Mouse (Mus musculus) forebrain, embryonic 16.5 days (tissue): ENCODE measurements at regions not wholly inside any gene's neighbourhood (a gene's known extent, or its start where the extent isn't known, plus 50 kb on each side); places are given as distances from the start of the nearest gene placed in this dataset.

Experiments used
- ATAC-seq: fragments of 200-750 bp; cut with Nextera tagmentation; 2 replicates; pipeline ENCODE4 v1.8.0; 2017; ENCODE audit warnings: mild to moderate bottlenecking, moderate library complexity
- H3K27ac ChIP-seq: fragments of 300-500 bp; sonication (generic); 2 replicates; pipeline ENCODE4 v1.5.1; 2014; ENCODE audit warnings: low read length, control low read depth
- H3K27me3 ChIP-seq: fragments of 300-500 bp; sonication (generic); replicated peaks from 2 replicates; pipeline ENCODE4 v1.6.1; 2014; ENCODE audit warnings: low read length; ENCODE audit not compliant: control insufficient read depth, insufficient read depth
- H3K36me3 ChIP-seq: fragments of 300-500 bp; sonication (generic); 2 replicates; pipeline ENCODE4 v1.6.1; 2014; ENCODE audit not compliant: control insufficient read depth, insufficient read depth
- H3K4me1 ChIP-seq: fragments of 300-500 bp; sonication (generic); replicated peaks from 2 replicates; pipeline ENCODE4 v1.6.1; 2014; ENCODE audit warnings: low read length; ENCODE audit not compliant: control insufficient read depth, insufficient read depth
- H3K4me2 ChIP-seq: fragments of 300-500 bp; sonication (generic); 2 replicates; pipeline ENCODE4 v1.6.1; 2014; ENCODE audit warnings: mild to moderate bottlenecking, low read length, control low read depth
- H3K4me3 ChIP-seq: fragments of 300-500 bp; sonication (generic); replicated peaks from 2 replicates; pipeline ENCODE4 v1.5.1; 2014; ENCODE audit warnings: mild to moderate bottlenecking, low read length, control low read depth
- H3K9ac ChIP-seq: fragments of 300-500 bp; sonication (generic); replicated peaks from 2 replicates; pipeline ENCODE4 v1.6.1; 2014; ENCODE audit warnings: low read depth, low read length, control low read depth
- H3K9me3 ChIP-seq: fragments of 300-500 bp; sonication (generic); 2 replicates; pipeline ENCODE4 v1.6.1; 2016; ENCODE audit warnings: low read length; ENCODE audit not compliant: control insufficient read depth
- WGBS: fragments of 180-500 bp; shearing (Covaris S2); extraction: QIAGEN DNeasy Blood & Tissue Kit; methylation state at CpG from one replicate; pipeline ENCODE4 v1.1.7; 2014; 5-methylcytosine and 5-hydroxymethylcytosine counted together

DNA sequence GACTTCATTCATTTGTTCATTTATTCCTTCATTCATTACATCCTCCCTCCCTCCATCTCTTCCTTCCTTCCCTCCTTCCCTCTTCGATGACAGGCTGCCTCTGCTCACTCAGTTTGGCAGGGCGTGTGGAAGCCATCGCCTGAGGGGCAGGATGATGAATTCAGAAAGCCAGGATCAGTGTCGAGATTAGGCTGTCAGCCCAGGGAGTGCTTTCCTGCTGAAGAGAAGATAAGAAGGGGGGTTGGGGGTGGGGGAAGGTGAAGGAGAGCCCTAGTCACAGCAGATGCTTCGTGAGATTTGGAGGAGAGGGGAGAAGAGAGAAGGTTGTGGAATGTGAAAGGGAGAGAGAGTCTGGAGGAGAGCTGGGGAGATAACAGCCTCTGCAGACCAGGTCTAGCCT is 110.9 kb downstream of the Zfp169 start:
- 0 out of 2 replicates have a peak, but pooled peaks have one; percentile 38 for ATAC-seq
- Histone ChIP-seq H3K4me2 (no peak overlapping the region), H3K27ac (no peak overlapping the region), H3K4me1 (no peaks in the 10 kb centered on the region), H3K27me3 (no peaks in the 10 kb centered on the region), H3K36me3 (no peaks in the 10 kb centered on the region), H3K9me3 (no peaks in the 10 kb centered on the region), H3K9ac (no peak overlapping the region), H3K4me3 (no peak overlapping the region)
- WGBS: 20% methylated on average over 5 of the region's 5 CpGs

DNA sequence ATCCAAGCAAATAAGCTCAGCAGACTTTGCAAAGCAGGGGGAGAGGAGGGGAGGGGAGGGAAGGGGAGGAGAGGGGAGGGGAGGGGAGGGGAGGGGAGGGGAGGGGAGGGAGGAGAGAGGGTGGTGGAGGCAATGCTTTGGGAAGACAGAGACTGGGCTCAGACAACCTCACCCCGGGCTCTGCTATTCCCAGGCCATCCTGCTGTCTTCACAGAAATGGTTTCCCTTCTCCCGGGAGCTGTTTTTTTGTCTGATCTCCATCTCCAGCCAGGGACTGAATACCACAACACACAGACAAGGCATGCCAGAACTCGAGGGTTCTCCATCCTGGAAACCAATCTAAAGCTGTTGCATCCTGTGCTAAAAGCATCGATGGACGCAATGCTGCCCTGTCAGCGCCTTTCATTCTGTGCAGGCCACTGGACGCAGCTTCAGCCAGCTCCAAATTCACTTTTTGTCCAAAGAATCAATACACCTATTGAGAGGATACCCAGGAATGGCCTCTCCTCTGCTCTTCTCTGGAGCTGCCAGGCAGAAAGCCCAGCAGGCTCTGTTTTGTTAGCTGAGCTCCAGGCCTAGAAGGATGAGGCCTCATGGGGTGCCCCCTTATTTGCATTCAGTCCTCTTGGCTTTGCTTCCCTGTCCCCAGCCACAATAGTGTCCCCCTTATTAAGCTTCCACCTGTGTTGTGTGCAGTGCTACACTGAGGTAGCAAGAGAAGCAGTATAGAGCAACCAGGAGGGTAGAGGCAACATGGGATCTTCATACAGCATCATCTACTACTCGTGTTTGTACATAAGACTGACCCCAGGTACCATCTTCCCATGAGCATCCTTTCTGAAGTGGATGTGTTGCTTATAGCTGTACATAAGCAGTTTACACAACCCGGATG is 90.6 kb downstream of the Zfp169 start:
- Histone ChIP-seq H3K4me2 (no peak overlapping the region), H3K4me1 (no peaks in the 10 kb centered on the region; the same call in 1 of the 2 replicates), H3K27ac (no peak overlapping the region), H3K27me3 (no peaks in the 10 kb centered on the region), H3K9ac (no peak overlapping the region), H3K9me3 (no peaks in the 10 kb centered on the region), H3K36me3 (no peaks in the 10 kb centered on the region), H3K4me3 (no peak overlapping the region)
- 30% methylated on average over 9 of the region's 9 CpGs for WGBS
- 0 out of 2 replicates have a peak, but pooled peaks have one; percentile 33 for ATAC-seq

DNA sequence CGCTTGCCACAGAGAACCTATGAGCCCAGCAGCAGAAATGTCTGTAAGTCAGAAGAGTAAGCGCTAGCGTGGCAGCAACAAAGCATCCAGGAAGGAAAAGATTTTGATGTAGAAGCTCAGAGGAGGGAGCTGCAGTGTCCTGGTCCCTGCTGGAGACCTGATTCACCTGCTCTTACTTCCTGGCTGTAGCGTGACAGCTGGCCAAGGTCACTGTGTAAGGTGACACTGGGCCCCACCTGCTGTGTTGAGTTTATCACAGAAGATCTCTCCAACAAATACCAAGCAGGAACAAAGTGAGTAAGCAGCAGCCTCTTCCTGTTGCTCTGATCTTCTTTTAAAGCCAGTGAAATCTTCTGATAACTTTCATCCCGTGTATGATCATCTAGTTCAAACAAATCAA is 86.4 kb downstream of the Zfp169 start:
- H3K4me2 ChIP-seq: no peak overlapping the region
- no peak for ATAC-seq
- no peaks in the 10 kb centered on the region for H3K27me3 ChIP-seq
- H3K36me3 ChIP-seq: no peaks in the 10 kb centered on the region
- 84% methylated on average over 5 of the region's 5 CpGs for WGBS
- no peaks in the 10 kb centered on the region; the same call in 1 of the 2 replicates for H3K4me1 ChIP-seq
- H3K27ac ChIP-seq: no peak overlapping the region
- H3K4me3 ChIP-seq: no peak overlapping the region
- no peaks in the 10 kb centered on the region for H3K9me3 ChIP-seq
- H3K9ac ChIP-seq: no peak overlapping the region

DNA sequence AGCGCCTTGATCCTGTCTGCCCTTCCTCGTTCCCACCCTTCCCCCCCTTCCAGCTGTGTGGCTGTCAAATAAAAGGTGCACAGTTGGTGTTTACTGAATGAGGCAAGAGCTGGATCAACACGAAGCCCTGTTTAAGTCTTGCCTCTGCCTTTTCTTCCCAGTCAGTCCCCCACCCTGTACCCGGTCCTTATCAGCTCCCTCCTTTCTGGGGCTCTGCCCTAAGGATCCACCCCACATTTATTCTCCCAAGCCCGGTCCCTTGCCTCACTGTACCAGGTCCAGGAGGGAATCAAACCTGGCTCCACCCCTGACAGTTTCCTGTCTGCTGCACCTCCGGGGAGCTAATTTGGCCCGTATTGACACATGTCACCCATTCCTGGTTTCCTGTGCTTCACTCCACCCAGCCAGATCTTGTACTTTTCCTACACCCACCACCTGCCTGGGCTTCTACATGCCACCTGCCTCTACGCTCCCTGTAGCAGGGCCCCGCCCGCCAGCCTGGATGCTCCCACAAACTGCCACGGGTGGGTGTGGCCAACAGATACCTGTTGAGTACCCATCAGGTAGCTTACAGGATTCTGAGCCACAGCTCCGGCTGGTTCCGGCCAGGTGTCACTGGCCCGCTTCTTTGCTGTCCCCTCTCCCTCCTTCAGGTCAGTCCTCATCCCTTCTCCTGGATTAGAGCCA is 76.4 kb downstream of the Zfp169 start:
- Histone ChIP-seq H3K4me1 (no peaks in the 10 kb centered on the region), H3K4me2 (no peak overlapping the region), H3K36me3 (no peaks in the 10 kb centered on the region), H3K4me3 (no peak overlapping the region), H3K9me3 (no peaks in the 10 kb centered on the region), H3K27ac (no peak overlapping the region), H3K9ac (no peak overlapping the region), H3K27me3 (no peaks in the 10 kb centered on the region)
- ATAC-seq: no peak
- 77% methylated on average over 14 of the region's 14 CpGs for WGBS
